Mouse (Mus musculus) liver, postnatal 0 days (tissue): ENCODE measurements at regions not wholly inside any gene's neighbourhood (a gene's known extent, or its start where the extent isn't known, plus 50 kb on each side); places are given as distances from the start of the nearest gene placed in this dataset.
A peak's percentile ranks its signal among the peaks of the same experiment; 100 is the strongest.

Source experiments
- ATAC-seq: fragments of 200-750 bp; cut with Nextera tagmentation; 2 replicates; pipeline ENCODE4 v1.8.0; 2017; ENCODE audit warnings: mild to moderate bottlenecking, moderate library complexity
- DNase-seq: peaks from one replicate; pipeline ENCODE4 v3.0.0-alpha.2; 2016
- H3K27ac ChIP-seq: fragments of 300-500 bp; sonication (generic); 2 replicates; pipeline ENCODE4 v1.5.1; 2014; ENCODE audit warnings: antibody characterized with exemption, moderate library complexity, mild to moderate bottlenecking, low read depth
- H3K27me3 ChIP-seq: fragments of 300-500 bp; sonication (generic); 2 replicates; pipeline ENCODE4 v1.6.1; 2014; ENCODE audit warnings: low read length, control low read depth, mixed read lengths; ENCODE audit not compliant: insufficient read depth
- H3K36me3 ChIP-seq: fragments of 300-500 bp; sonication (generic); replicated peaks from 2 replicates; pipeline ENCODE4 v1.6.1; 2014; ENCODE audit warnings: mild to moderate bottlenecking, control low read depth, low read length, moderate library complexity, mixed read lengths; ENCODE audit not compliant: insufficient read depth
- H3K4me1 ChIP-seq: fragments of 300-500 bp; sonication (generic); 2 replicates; pipeline ENCODE4 v1.6.1; 2014; ENCODE audit warnings: antibody characterized with exemption, mild to moderate bottlenecking, control low read depth; ENCODE audit not compliant: insufficient read depth
- H3K4me2 ChIP-seq: fragments of 300-500 bp; sonication (generic); 2 replicates; pipeline ENCODE4 v1.6.1; 2014; ENCODE audit warnings: low read depth, mild to moderate bottlenecking, low read length, moderate library complexity, mixed read lengths
- H3K4me3 ChIP-seq: fragments of 300-500 bp; sonication (generic); 2 replicates; pipeline ENCODE4 v1.5.1; 2014; ENCODE audit warnings: low read depth, low read length
- H3K9ac ChIP-seq: fragments of 300-500 bp; sonication (generic); replicated peaks from 2 replicates; pipeline ENCODE4 v1.6.1; 2014; ENCODE audit warnings: mild to moderate bottlenecking, moderate library complexity
- H3K9me3 ChIP-seq: fragments of 300-500 bp; sonication (generic); 2 replicates; pipeline ENCODE4 v1.6.1; 2016; ENCODE audit warnings: mild to moderate bottlenecking, control low read depth, low read length, mixed read lengths
- CTCF ChIP-seq: sonication (generic); IDR thresholded peaks from 2 replicates; pipeline ENCODE4 v1.5.1; 2016; ENCODE audit warnings: antibody characterized with exemption, low read depth
- EP300 ChIP-seq: IDR thresholded peaks from 2 replicates; pipeline ENCODE4 v1.6.1; 2016; ENCODE audit warnings: antibody characterized with exemption, low read depth, mild to moderate bottlenecking
- WGBS: fragments of 180-500 bp; shearing (Covaris S2); extraction: QIAGEN DNeasy Blood & Tissue Kit; methylation state at CpG from one replicate; pipeline ENCODE4 v1.1.7; 2014; ENCODE audit not compliant: insufficient replicate concordance; 5-methylcytosine and 5-hydroxymethylcytosine counted together

DNA sequence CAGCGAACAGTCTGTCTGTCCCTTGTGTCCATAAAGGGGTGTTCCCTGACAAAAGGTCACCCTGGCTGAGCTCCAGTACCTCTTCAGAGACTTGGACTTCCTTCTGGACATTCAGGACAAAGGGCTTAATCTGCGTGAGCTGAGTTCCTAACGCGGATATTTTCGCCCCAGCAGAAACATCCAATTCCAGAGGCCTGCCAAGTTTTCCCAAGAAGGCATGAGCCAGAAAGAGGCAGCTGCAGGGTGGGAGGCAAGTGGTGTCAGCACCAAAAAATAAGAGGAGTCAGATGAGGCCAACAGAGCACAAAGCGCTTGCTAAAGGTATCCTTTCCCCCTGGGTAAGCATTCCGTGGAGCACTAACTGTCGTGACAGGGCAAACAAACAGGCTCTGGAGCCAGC lies 216.9 kb upstream of the Ccdc122 start:
- peaks cover 31% of the 10 kb centered on the region for H3K4me1 ChIP-seq
- H3K4me2 ChIP-seq, result no peak overlapping the region
- peak overlapping the region; percentile 21; the same call in 1 of the 2 replicates for H3K9ac ChIP-seq
- no peak for TF ChIP-seq CTCF
- TF ChIP-seq EP300, result 0 out of 2 replicates have a peak, but pooled peaks have one; percentile 28
- no peaks in the 10 kb centered on the region for H3K27me3 ChIP-seq
- WGBS, result 50% methylated on average over 8 of the region's 8 CpGs
- H3K4me3 ChIP-seq, result no peak overlapping the region
- no peak for ATAC-seq
- H3K9me3 ChIP-seq, result no peaks in the 10 kb centered on the region
- peak overlapping the region; percentile 40; the same call in 1 of the 2 replicates for H3K27ac ChIP-seq
- H3K36me3 ChIP-seq, result no peaks in the 10 kb centered on the region
- DNase-seq, result peak; percentile 24

- H3K4me2 ChIP-seq, result 0 out of 2 replicates have a peak overlapping the region, but pooled peaks have one; percentile 4
Measured at GRCm38 (mm10) chr14:76818256-76819010, 218.1 kb upstream of the Ccdc122 start.

DNA sequence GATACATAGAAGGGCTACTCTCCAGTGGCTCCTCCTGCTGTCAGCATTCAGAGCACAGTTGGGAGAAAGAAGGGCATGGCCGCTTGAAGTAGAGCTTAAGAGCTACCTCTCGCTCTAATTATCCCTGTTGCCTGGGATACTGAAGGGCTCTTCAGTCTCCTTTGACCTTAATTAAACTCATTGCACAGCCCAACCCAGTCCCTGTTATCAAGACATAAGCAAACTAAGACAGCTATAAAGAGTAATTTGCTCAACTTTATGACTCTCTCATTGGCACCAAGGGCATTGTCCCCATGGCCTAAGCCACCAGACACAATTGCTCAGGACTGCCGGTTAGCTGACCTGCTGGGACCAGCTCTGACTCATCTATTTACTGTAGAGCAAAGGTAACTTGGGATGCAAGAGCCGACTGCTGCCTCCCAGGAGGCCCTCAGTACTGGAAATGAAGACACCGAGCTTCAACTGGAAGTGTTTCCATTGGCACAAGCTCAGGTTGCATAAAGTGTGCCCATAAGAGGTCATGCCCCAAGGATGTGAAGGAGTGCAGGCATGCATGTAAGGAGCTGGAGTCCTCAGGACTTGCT lies 219.3 kb upstream of the Ccdc122 start:
- ATAC-seq (peak; percentile 90), DNase-seq (peak; percentile 39)
- H3K27ac ChIP-seq, result peak overlapping the region; percentile 74
- H3K36me3 ChIP-seq, result no peaks in the 10 kb centered on the region
- 64% methylated on average over 5 of the region's 5 CpGs for WGBS
- no peaks in the 10 kb centered on the region for H3K27me3 ChIP-seq
- TF ChIP-seq EP300 (peak; percentile 69; the same call in 1 of the 2 replicates), CTCF (no peak)
- H3K9me3 ChIP-seq, result no peaks in the 10 kb centered on the region
- no peak overlapping the region for H3K4me3 ChIP-seq
- H3K4me1 ChIP-seq, result peaks cover 28% of the 10 kb centered on the region
- no peak overlapping the region for H3K9ac ChIP-seq
- H3K4me2 ChIP-seq, result no peak overlapping the region

More at GRCm38 (mm10) chr14:76818256-76819010, 218.1 kb upstream of the Ccdc122 start:
- Histone ChIP-seq H3K4me1 (peaks cover 31% of the 10 kb centered on the region), H3K27ac (peak overlapping the region; percentile 69), H3K36me3 (no peaks in the 10 kb centered on the region), H3K27me3 (no peaks in the 10 kb centered on the region), H3K4me3 (no peak overlapping the region), H3K9me3 (no peaks in the 10 kb centered on the region), H3K9ac (peak overlapping the region; percentile 2; the same call in 1 of the 2 replicates)
- peak; percentile 68 for ATAC-seq
- 31% methylated on average over 10 of the region's 10 CpGs for WGBS
- no peak for TF ChIP-seq CTCF
- no peak for TF ChIP-seq EP300
- DNase-seq, result peak; percentile 36

- H3K4me3 ChIP-seq, result no peak overlapping the region
- H3K4me1 ChIP-seq, result peaks cover 30% of the 10 kb centered on the region
- no peaks in the 10 kb centered on the region for H3K9me3 ChIP-seq
- no peak overlapping the region for H3K9ac ChIP-seq
- DNase-seq (no peak), ATAC-seq (no peak)
- peak; percentile 32 for TF ChIP-seq CTCF
- TF ChIP-seq EP300, result no peak
- no peak overlapping the region for H3K4me2 ChIP-seq
- no peaks in the 10 kb centered on the region for H3K27me3 ChIP-seq
- 74% methylated on average over 2 of the region's 2 CpGs for WGBS
- no peaks in the 10 kb centered on the region for H3K36me3 ChIP-seq
- H3K27ac ChIP-seq, result 0 out of 2 replicates have a peak overlapping the region, but pooled peaks have one; percentile 74
Measured at GRCm38 (mm10) chr14:76816666-76817065, 219.9 kb upstream of the Ccdc122 start.

GRCm38 (mm10) chr14:76812155-76812875 lies 224.3 kb upstream of the Ccdc122 start:
- H3K27me3 ChIP-seq, result no peaks in the 10 kb centered on the region
- H3K36me3 ChIP-seq, result no peaks in the 10 kb centered on the region
- ATAC-seq (peak; percentile 51), DNase-seq (no peak)
- H3K9me3 ChIP-seq, result no peaks in the 10 kb centered on the region
- H3K27ac ChIP-seq, result no peak overlapping the region
- H3K4me2 ChIP-seq, result no peak overlapping the region
- no peak overlapping the region for H3K9ac ChIP-seq
- 62% methylated on average over 14 of the region's 14 CpGs for WGBS
- TF ChIP-seq EP300 (no peak), CTCF (no peak)
- H3K4me1 ChIP-seq, result peaks cover 10% of the 10 kb centered on the region; the same call in 1 of the 2 replicates
- H3K4me3 ChIP-seq, result no peak overlapping the region
